Mouse (Mus musculus) cortical plate, adult 2 months (tissue): ENCODE results near the gene Sohlh1. TPM values are rescaled to one million over a fixed set of nuclear protein-coding genes. Genes with fewer than 3 reads are reported as not detected.

ENCODE experiments used
- H3K27ac ChIP-seq: fragments of 200-500 bp; 2 replicates; pipeline ENCODE4 v1.5.1; 2012; ENCODE audit warnings: low read length, control low read depth, inconsistent platforms; ENCODE audit not compliant: insufficient read depth
- H3K4me1 ChIP-seq: fragments of 200-500 bp; 2 replicates; pipeline ENCODE4 v1.6.1; 2011; ENCODE audit warnings: low read length; ENCODE audit not compliant: control insufficient read depth, insufficient read depth
- H3K4me3 ChIP-seq: fragments of 200-500 bp; 2 replicates; pipeline ENCODE4 v1.5.1; 2011; ENCODE audit warnings: mild to moderate bottlenecking, low read length, control low read depth; ENCODE audit not compliant: insufficient read depth
- CTCF ChIP-seq: fragments of 200-500 bp; IDR thresholded peaks from 2 replicates; pipeline ENCODE4 v1.5.1; 2011; ENCODE audit warnings: mild to moderate bottlenecking, control low read depth, low read length; ENCODE audit not compliant: insufficient read depth; ENCODE audit errors: extremely low read depth
- POLR2A ChIP-seq: fragments of 200-500 bp; IDR thresholded peaks from 2 replicates; pipeline ENCODE4 v1.6.1; 2011; ENCODE audit warnings: mild to moderate bottlenecking, low read length, control low read depth; ENCODE audit not compliant: insufficient read depth; ENCODE audit errors: extremely low read depth
- polyA plus RNA-seq: library from polyadenylated mRNA; depleted of rRNA; stranded (reverse); fragments of >200 nt; gene quantifications from 2 replicates; pipeline ENCODE4 v1.2.3, GENCODE M21; 2012; rRNA removed

Gene Sohlh1
- polyA plus RNA-seq, 1 experiment, result not detected

GRCm38 (mm10) chr2:25813364-25813763, 33.7 kb downstream of the Sohlh1 start:
- no peaks in the 10 kb centered on the region for H3K4me1 ChIP-seq
- H3K4me3 ChIP-seq, result no peak overlapping the region
- no peak overlapping the region for H3K27ac ChIP-seq
- no peak for TF ChIP-seq CTCF
- no peak for TF ChIP-seq POLR2A

GRCm38 (mm10) chr2:25811711-25812110, 35.3 kb downstream of the Sohlh1 start:
- Histone ChIP-seq H3K4me1 (no peaks in the 10 kb centered on the region), H3K27ac (no peak overlapping the region), H3K4me3 (no peak overlapping the region)
- TF ChIP-seq POLR2A, result no peak
- TF ChIP-seq CTCF, result no peak

GRCm38 (mm10) chr2:25798065-25798464, 49.0 kb downstream of the Sohlh1 start:
- H3K4me3 ChIP-seq, result no peak overlapping the region
- no peaks in the 10 kb centered on the region for H3K4me1 ChIP-seq
- H3K27ac ChIP-seq, result no peak overlapping the region
- no peak for TF ChIP-seq POLR2A
- TF ChIP-seq CTCF, result no peak

GRCm38 (mm10) chr2:25797635-25798034, 49.4 kb downstream of the Sohlh1 start:
- Histone ChIP-seq H3K27ac (no peak overlapping the region), H3K4me3 (no peak overlapping the region), H3K4me1 (no peaks in the 10 kb centered on the region)
- no peak for TF ChIP-seq POLR2A
- no peak for TF ChIP-seq CTCF

Other genes with a start within 250 kb of the Sohlh1 start
- 158 and 162 TPM in 2 replicates for gene Rabl6, start 238.7 kb downstream of the Sohlh1 start, polyA plus RNA-seq
- gene Ccdc183, start 229.6 kb downstream of the Sohlh1 start, polyA plus RNA-seq, result 0.02 TPM in 1 of 2 replicates, not detected in the other
- gene Tmem141, start 225.2 kb downstream of the Sohlh1 start, polyA plus RNA-seq, result 73.9 and 82.8 TPM in 2 replicates
- 0.30 and 0.33 TPM in 2 replicates for gene Fcna, start 219.2 kb downstream of the Sohlh1 start, polyA plus RNA-seq
- not detected in 2 replicates for gene Lcn8, start 194.1 kb downstream of the Sohlh1 start, polyA plus RNA-seq
- not detected in 2 replicates for gene Lcn5, start 189.3 kb downstream of the Sohlh1 start, polyA plus RNA-seq
- not detected in 2 replicates for gene Lcn6, start 170.5 kb downstream of the Sohlh1 start, polyA plus RNA-seq
- gene Lcn10, start 164.5 kb downstream of the Sohlh1 start, polyA plus RNA-seq, result not detected in 2 replicates
- not detected in 2 replicates for gene Obp2a, start 147.2 kb downstream of the Sohlh1 start, polyA plus RNA-seq
- gene Bmyc, start 140.5 kb downstream of the Sohlh1 start, polyA plus RNA-seq, result 99.6 and 101 TPM in 2 replicates
- 0.15 TPM in 1 of 2 replicates, not detected in the other for gene Obp2b, start 110.2 kb downstream of the Sohlh1 start, polyA plus RNA-seq
- not detected in 2 replicates for gene Lcn3, start 81.7 kb downstream of the Sohlh1 start, polyA plus RNA-seq
- gene Lcn11, start 70.2 kb downstream of the Sohlh1 start, polyA plus RNA-seq, result not detected in 2 replicates
- gene Gm13539, start 65.0 kb downstream of the Sohlh1 start, polyA plus RNA-seq, result not detected in 2 replicates
- not detected in 2 replicates for gene Glt6d1, start 31.4 kb downstream of the Sohlh1 start, polyA plus RNA-seq
- not detected in 2 replicates for gene Lcn9, start 24.1 kb downstream of the Sohlh1 start, polyA plus RNA-seq
- 191 and 197 TPM in 2 replicates for gene Kcnt1, start 16.5 kb upstream of the Sohlh1 start, polyA plus RNA-seq
- gene Camsap1, start 136.0 kb upstream of the Sohlh1 start, polyA plus RNA-seq, result 31.6 and 32.4 TPM in 2 replicates
- gene Ubac1, start 174.5 kb upstream of the Sohlh1 start, polyA plus RNA-seq, result 70.3 and 76.6 TPM in 2 replicates